Mouse (Mus musculus): ENCODE results near the gene Coa6. TPM values are rescaled to one million over a fixed set of nuclear protein-coding genes. Genes with fewer than 3 reads are reported as not detected.
A peak's percentile ranks its signal among the peaks of the same experiment; 100 is the strongest.

Coa6 gene
- total RNA-seq, 2 experiments from 2014 or later, result 15.3 to 15.6 TPM

- intact Hi-C loops (cut with DNase I; ENCODE audit: low total_unique reads), result no loop called here
- DNase-seq, result no peak
Observed at GRCm38 (mm10) chr8:126455383-126455782, 33.1 kb downstream of the Coa6 start.

GRCm38 (mm10) chr8:126460274-126460673 is 38.0 kb downstream of the Coa6 start:
- intact Hi-C loops (cut with DNase I; ENCODE audit: low total_unique reads), result no loop called here
- peak; percentile 44 for DNase-seq

- DNase-seq, result no peak
- intact Hi-C loops (cut with DNase I; ENCODE audit: low total_unique reads), result no loop called here
Observed at GRCm38 (mm10) chr8:126461735-126462134, 39.4 kb downstream of the Coa6 start.

- DNase-seq, result no peak
- intact Hi-C loops (cut with DNase I; ENCODE audit: low total_unique reads), result no loop called here
Observed at GRCm38 (mm10) chr8:126464071-126464470, 41.8 kb downstream of the Coa6 start.

- intact Hi-C loops (cut with DNase I; ENCODE audit: low total_unique reads), result no loop called here
- no peak for DNase-seq
Observed at GRCm38 (mm10) chr8:126473802-126474298, 51.5 kb downstream of the Coa6 start.

GRCm38 (mm10) chr8:126474299-126475187 is 52.2 kb downstream of the Coa6 start, which contains the start of gene Tarbp1:
Tarbp1 (minus strand) TSS chr8:126475065.
- intact Hi-C loops (cut with DNase I; ENCODE audit: low total_unique reads), result no loop called here
- DNase-seq, result peak; percentile 90

Other genes with a start within 250 kb of the Coa6 start
- under 1 TPM; 0.13 to 0.14 TPM for gene Slc35f3, start 124.0 kb upstream of the Coa6 start, total RNA-seq (2021)
- gene Tarbp1, start 52.5 kb downstream of the Coa6 start, total RNA-seq (2021), result 1 to 10 TPM; 4.9 to 5.6 TPM
- 10 to 100 TPM; 38.7 to 45.5 TPM for gene Irf2bp2, start 171.5 kb downstream of the Coa6 start, total RNA-seq (2021)